Mouse (Mus musculus) embryonic facial prominence, embryonic 12.5 days (tissue): ENCODE measurements around the gene Gabarapl2. TPM values are rescaled to one million over a fixed set of nuclear protein-coding genes. Genes with fewer than 3 reads are reported as not detected.

Source experiments
- ATAC-seq: fragments of 200-750 bp; cut with Nextera tagmentation; 2 replicates; pipeline ENCODE4 v1.8.0; 2017; ENCODE audit not compliant: insufficient number of reproducible peaks, insufficient read depth, low FRiP score, low TSS enrichment
- H3K27ac ChIP-seq: fragments of 300-500 bp; sonication (generic); 2 replicates; pipeline ENCODE4 v1.5.1; 2016; ENCODE audit warnings: mild to moderate bottlenecking
- H3K27me3 ChIP-seq: fragments of 300-500 bp; sonication (generic); 2 replicates; pipeline ENCODE4 v1.6.1; 2016; ENCODE audit warnings: mild to moderate bottlenecking, moderate library complexity
- H3K36me3 ChIP-seq: fragments of 300-500 bp; sonication (generic); 2 replicates; pipeline ENCODE4 v1.6.1; 2016; ENCODE audit warnings: mild to moderate bottlenecking
- H3K4me1 ChIP-seq: fragments of 300-500 bp; sonication (generic); 2 replicates; pipeline ENCODE4 v1.6.1; 2016
- H3K4me2 ChIP-seq: fragments of 300-500 bp; sonication (generic); replicated peaks from 2 replicates; pipeline ENCODE4 v1.6.1; 2016; ENCODE audit warnings: mild to moderate bottlenecking, moderate library complexity
- H3K4me3 ChIP-seq: fragments of 300-500 bp; sonication (generic); 2 replicates; pipeline ENCODE4 v1.5.1; 2016; ENCODE audit warnings: mild to moderate bottlenecking
- H3K9ac ChIP-seq: fragments of 300-500 bp; sonication (generic); 2 replicates; pipeline ENCODE4 v1.6.1; 2016; ENCODE audit warnings: mild to moderate bottlenecking, moderate library complexity
- H3K9me3 ChIP-seq: fragments of 300-500 bp; sonication (generic); 2 replicates; pipeline ENCODE4 v1.6.1; 2016; ENCODE audit warnings: mild to moderate bottlenecking, moderate library complexity
- WGBS: fragments of 180-500 bp; shearing (Covaris S2); methylation state at CpG from one replicate; pipeline ENCODE4 v1.1.7; 2016; 5-methylcytosine and 5-hydroxymethylcytosine counted together
- polyA plus RNA-seq: library from polyadenylated mRNA; unstranded; fragments of >200 nt; fragmentation: Nextera tagmentation; extraction: Ambion mirVana; gene quantifications from 2 replicates; pipeline ENCODE4 v1.2.1, GENCODE M21; 2016

Gene Gabarapl2
- 175 and 183 TPM in 2 replicates for polyA plus RNA-seq

DNA sequence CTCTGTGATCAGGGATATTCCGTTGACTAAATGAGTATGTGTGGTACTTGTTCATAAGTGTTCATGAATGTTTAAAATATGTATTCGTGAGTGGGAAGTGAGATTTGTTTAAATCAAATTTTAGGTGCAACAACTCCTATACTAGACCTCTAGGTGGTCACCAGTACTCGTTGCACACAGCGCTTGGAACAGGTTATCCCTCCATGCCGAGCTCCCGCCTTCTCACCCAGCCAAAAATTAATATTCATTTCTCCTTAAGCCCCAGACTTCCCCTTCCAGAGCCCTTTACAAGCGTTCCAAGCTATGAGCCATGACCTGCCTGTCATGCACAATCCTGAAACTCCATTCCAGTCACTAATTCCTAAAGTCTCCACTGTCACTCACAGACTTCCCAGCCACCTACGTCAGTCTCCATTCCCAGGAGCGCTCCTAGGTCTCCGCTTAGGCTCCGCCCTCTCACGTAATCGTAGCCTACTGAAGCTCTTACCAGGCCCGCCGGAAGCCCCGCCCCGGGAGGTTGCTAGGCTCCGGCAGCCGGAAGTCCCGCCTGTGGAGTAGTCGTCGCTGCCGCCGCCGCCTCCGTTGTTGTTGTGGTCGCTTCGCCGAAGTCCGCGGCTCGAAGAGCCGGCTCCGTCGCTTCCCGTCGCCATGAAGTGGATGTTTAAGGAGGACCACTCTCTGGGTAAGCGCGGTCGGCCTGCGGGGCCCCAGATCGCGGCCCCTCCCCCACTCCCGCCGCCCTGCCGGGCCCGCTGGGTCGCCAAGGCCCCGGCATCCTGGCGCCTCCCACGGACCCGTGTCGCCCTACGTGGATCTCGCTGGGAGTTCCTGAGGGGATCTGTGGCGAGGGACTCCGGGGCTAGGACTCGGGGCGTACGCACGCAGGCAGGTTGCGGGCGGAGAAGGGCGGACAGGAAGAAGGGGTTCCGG lies at the start of gene Gabarapl2:
Gene Gabarapl2 (plus strand): TSS at position 533 of the 930 bp plus-strand sequence.
- peak; percentile 97 for ATAC-seq
- H3K4me1 ChIP-seq: peaks cover 12% of the 10 kb centered on the region
- no peaks in the 10 kb centered on the region for H3K9me3 ChIP-seq
- no peaks in the 10 kb centered on the region for H3K27me3 ChIP-seq
- under 1% methylated on average over 65 of the region's 65 CpGs for WGBS
- peak within 1 kb of the TSS; percentile 57; the same call in 1 of the 2 replicates for H3K27ac ChIP-seq
- H3K4me3 ChIP-seq: peak within 1 kb of the TSS; percentile 99
- peak within 1 kb of the TSS; percentile 96 for H3K4me2 ChIP-seq
- peaks cover 27% of the 10 kb centered on the region for H3K36me3 ChIP-seq
- H3K9ac ChIP-seq: peak within 1 kb of the TSS; percentile 79

DNA sequence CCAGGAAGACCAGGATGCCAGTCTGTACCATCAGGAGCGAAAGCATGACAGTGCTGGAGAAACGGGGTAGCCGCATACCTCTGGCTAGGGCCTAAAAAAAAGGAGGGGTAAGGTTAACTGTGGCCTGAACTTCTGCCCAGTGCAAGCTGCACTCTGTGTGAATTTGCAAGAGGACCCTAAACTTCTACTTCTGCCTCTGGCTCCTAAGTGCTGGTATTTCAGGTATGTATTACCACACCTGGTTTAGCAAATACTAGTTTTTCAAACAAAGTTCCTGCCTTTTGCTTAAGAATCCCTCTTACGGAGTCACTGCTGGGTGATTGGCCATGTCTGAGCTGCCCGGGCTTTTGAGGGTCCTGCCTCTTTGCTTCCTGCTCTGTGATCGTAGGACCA lies 49.6 kb upstream of the Gabarapl2 start:
- no peaks in the 10 kb centered on the region for H3K36me3 ChIP-seq
- peaks cover 17% of the 10 kb centered on the region for H3K4me1 ChIP-seq
- WGBS: 63% methylated on average over 6 of the region's 6 CpGs
- H3K9me3 ChIP-seq: 0 out of 2 replicates have a peak, but pooled peaks cover 3% of the 10 kb centered on the region
- H3K27me3 ChIP-seq: peaks cover 47% of the 10 kb centered on the region
- H3K4me2 ChIP-seq: no peak overlapping the region
- no peak overlapping the region for H3K9ac ChIP-seq
- no peak overlapping the region for H3K4me3 ChIP-seq
- ATAC-seq: no peak
- no peak overlapping the region for H3K27ac ChIP-seq

DNA sequence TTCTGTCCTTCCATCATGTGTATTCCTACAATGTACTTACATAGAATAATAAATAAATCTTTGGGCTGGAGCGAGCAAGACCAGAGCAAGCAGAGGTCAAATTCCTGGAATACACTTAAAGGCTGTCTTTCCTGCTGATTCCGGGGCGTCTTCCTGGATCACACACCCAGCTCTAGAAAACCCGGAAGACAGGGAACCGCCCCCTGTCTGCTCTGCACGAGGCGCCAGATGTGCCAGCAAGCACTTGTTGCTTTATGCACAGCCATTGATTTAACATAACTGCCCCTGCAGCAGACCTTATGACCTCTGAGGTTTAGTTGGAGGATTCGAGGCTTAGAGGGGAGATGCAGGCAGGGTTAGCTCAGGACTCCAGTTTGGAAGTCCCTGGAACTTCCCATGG lies 48.5 kb upstream of the Gabarapl2 start:
- Histone ChIP-seq H3K36me3 (no peaks in the 10 kb centered on the region), H3K27me3 (peaks cover 41% of the 10 kb centered on the region), H3K27ac (no peak overlapping the region), H3K4me1 (peaks cover 17% of the 10 kb centered on the region), H3K9ac (no peak overlapping the region), H3K4me3 (no peak overlapping the region), H3K4me2 (no peak overlapping the region), H3K9me3 (0 out of 2 replicates have a peak, but pooled peaks cover 3% of the 10 kb centered on the region)
- 13% methylated on average over 8 of the region's 8 CpGs for WGBS
- no peak for ATAC-seq

DNA sequence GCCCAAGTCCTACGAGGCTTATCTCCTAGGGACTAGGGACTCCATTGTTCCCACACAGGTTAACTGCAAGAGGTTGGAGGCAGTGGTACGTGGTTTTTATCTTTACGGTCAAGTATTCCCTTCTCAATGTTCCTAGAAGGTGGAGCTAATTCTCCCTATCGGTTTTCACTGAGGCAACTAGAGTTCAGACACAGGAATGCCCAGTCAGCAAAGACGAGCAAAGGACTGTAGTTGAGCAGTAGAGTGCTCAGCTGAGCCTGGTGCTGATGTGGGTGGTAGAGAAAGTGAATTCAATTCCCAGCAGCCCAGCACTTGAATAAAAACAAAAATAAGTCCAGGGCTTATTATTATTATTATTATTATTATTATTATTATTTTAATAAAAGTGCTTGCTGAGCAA lies 47.9 kb upstream of the Gabarapl2 start:
- Histone ChIP-seq H3K36me3 (no peaks in the 10 kb centered on the region), H3K4me2 (no peak overlapping the region), H3K4me3 (no peak overlapping the region), H3K27me3 (peaks cover 41% of the 10 kb centered on the region), H3K9ac (no peak overlapping the region), H3K27ac (no peak overlapping the region), H3K9me3 (0 out of 2 replicates have a peak, but pooled peaks cover 3% of the 10 kb centered on the region), H3K4me1 (peaks cover 17% of the 10 kb centered on the region)
- no peak for ATAC-seq
- WGBS: 60% methylated on average over 5 of the region's 5 CpGs

DNA sequence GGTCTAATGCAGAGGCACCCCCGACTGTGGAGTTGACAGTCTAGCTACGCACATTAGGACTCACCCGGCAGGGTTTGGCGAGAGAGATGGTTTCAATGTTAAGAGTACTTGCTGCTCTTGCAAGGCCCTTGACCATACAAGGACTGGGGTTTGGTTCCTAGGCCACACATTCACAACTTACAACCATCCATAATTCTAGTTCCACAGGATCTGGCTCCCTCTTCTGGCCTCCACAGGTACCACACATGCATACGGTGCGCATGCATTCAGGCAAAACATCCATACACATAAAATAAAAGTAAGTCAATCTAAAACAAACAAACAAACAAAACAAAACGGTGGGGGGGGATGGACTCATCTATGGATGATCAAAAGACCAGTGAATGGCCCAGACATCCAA lies 45.5 kb upstream of the Gabarapl2 start:
- Histone ChIP-seq H3K27me3 (peaks cover 24% of the 10 kb centered on the region), H3K9me3 (0 out of 2 replicates have a peak, but pooled peaks cover 3% of the 10 kb centered on the region), H3K36me3 (no peaks in the 10 kb centered on the region), H3K4me1 (peaks cover 8% of the 10 kb centered on the region), H3K4me3 (no peak overlapping the region), H3K9ac (no peak overlapping the region), H3K27ac (no peak overlapping the region), H3K4me2 (no peak overlapping the region)
- no peak for ATAC-seq
- WGBS: 86% methylated on average over 7 of the region's 7 CpGs

DNA sequence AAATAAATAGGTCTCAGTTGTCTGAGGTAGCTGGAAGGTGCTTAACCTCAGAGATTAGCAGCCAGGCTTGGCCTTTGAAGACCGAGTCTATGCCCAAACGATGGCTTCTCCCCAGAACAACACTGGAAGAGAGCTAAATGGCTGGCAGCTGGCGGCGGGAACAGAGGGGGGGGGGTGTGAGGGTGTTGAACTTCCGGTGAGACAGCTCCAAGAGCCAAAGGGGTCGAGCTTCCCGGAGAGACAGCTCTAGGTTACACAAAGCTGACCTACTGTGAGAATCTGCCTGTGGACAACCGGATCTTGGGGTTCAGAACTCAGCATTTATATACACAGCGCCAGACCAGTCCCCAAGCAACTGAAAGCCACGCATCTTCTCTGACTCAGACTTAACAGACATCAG lies 41.9 kb upstream of the Gabarapl2 start:
- no peak for ATAC-seq
- no peak overlapping the region for H3K27ac ChIP-seq
- no peak overlapping the region for H3K4me2 ChIP-seq
- H3K36me3 ChIP-seq: no peaks in the 10 kb centered on the region
- no peak overlapping the region for H3K9ac ChIP-seq
- 31% methylated on average over 10 of the region's 10 CpGs for WGBS
- H3K4me1 ChIP-seq: peaks cover 12% of the 10 kb centered on the region
- H3K4me3 ChIP-seq: no peak overlapping the region
- 0 out of 2 replicates have a peak, but pooled peaks cover 3% of the 10 kb centered on the region for H3K9me3 ChIP-seq
- H3K27me3 ChIP-seq: no peaks in the 10 kb centered on the region

DNA sequence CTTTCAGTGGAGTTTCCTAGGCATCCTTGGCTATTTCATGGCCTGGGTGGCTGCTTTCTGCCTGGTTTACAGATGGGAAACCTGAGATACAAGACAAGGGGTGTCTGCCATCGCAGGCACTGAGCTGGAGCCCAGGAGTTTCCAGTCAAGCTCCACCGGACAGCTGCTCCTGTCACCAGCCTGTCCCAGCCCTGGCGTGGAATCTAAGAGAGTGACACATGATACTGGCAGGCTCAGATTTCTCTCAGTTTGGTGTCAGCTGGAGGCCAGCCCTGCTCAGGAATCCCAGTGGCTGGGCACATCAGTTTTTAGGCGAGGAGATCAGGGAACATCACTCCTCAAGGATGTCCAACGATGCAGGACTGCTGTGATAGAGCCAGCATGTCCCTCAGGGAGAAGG lies 38.4 kb upstream of the Gabarapl2 start:
- peak; percentile 47; the same call in 1 of the 2 replicates for ATAC-seq
- peaks cover 12% of the 10 kb centered on the region for H3K4me1 ChIP-seq
- H3K9ac ChIP-seq: no peak overlapping the region
- no peaks in the 10 kb centered on the region for H3K27me3 ChIP-seq
- no peak overlapping the region for H3K27ac ChIP-seq
- H3K4me2 ChIP-seq: no peak overlapping the region
- no peak overlapping the region for H3K4me3 ChIP-seq
- WGBS: 12% methylated on average over 5 of the region's 5 CpGs
- H3K36me3 ChIP-seq: no peaks in the 10 kb centered on the region
- no peaks in the 10 kb centered on the region for H3K9me3 ChIP-seq

DNA sequence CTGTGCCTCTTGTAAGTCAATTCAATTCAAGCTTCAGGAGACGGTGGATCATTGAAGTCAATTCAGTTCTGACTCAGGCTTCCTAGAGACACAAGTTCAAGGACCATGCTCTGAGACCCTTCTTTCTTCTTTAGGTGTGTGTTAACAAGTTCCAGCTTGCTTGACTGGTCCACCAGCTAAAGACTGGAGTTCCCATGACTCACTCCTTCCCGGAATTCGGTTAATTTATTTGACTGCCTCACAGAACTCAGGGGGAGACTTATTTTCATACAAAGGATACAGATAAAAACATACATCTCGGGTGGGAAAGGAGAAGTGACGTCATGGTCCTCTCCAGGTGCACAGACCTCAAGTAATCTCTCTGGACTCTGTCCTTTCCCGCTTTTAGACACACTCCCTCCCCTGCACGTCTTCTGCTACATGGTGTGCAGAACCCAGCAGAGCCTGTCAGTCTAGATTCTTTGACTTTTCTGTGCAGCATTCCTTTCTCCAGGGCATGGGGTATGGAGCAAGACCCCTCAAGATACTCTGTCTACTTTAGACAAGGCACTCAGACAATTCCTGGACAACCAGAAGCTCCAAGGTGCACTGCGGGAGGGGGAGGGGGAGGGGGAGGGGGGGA lies 34.9 kb upstream of the Gabarapl2 start:
- 63% methylated on average over 8 of the region's 8 CpGs for whole genome bisulfite sequencing
- no peak overlapping the region for H3K27ac ChIP-seq
- no peak for ATAC-seq

DNA sequence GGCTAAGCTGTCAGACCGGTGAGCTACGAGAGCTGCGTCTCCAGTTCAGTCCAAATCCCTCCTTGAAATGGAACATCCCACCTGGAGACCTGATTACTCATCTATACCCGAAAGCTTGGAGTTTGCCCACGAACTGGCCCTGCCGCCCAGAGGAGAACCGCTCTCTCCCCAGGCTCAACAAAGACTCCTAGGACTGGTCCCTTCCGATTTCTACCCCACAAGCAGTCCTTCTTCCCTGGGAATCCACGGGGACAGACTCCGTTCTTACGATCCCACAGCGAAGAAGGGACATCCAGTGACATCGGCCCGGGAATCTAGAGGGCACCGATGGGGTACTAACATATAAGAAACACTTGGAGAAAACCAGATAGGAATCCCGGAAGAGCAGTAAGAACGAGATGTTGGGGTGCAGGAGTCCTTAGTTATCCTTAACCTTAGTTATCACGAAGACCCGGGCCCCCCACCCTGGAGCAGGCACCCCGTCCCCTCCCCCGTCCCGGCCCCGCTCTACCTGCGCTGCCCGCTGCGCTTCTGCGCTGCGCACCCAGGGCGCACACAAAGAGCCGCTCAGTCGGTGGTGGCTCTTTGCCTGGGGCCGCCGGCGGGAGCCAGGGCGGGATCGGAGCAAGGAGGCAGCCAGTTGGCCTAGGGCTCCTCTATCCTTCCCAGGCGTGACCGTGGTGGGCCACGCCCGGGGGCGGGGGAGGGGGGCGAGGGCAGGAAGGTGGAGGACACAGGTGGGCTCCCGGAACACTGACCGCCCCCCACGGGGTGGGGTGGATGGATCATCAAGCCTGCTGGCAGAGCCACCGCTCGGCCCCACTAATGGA lies 30.7 kb upstream of the Gabarapl2 start, which contains the start of gene Chst5:
Gene Chst5 (minus strand): TSS at position 827 of the 830 bp plus-strand sequence.
- Histone ChIP-seq H3K4me2 (peak within 1 kb of the TSS; percentile 83), H3K4me1 (peaks cover 17% of the 10 kb centered on the region; the same call in 1 of the 2 replicates), H3K9ac (peak within 1 kb of the TSS; percentile 63), H3K36me3 (no peaks in the 10 kb centered on the region), H3K4me3 (peak within 1 kb of the TSS; percentile 45), H3K27me3 (peaks cover 17% of the 10 kb centered on the region), H3K9me3 (no peaks in the 10 kb centered on the region), H3K27ac (no peak within 1 kb of the TSS)
- WGBS: 6% methylated on average over 46 of the region's 47 CpGs
- no peak for ATAC-seq

More for the DNA sequence above, 34.9 kb upstream of the Gabarapl2 start:
- H3K9me3 ChIP-seq: no peaks in the 10 kb centered on the region
- H3K4me2 ChIP-seq: no peak overlapping the region
- H3K27me3 ChIP-seq: peaks cover 16% of the 10 kb centered on the region
- no peak overlapping the region for H3K4me3 ChIP-seq
- no peak overlapping the region for H3K9ac ChIP-seq
- H3K4me1 ChIP-seq: peaks cover 21% of the 10 kb centered on the region
- H3K36me3 ChIP-seq: no peaks in the 10 kb centered on the region

DNA sequence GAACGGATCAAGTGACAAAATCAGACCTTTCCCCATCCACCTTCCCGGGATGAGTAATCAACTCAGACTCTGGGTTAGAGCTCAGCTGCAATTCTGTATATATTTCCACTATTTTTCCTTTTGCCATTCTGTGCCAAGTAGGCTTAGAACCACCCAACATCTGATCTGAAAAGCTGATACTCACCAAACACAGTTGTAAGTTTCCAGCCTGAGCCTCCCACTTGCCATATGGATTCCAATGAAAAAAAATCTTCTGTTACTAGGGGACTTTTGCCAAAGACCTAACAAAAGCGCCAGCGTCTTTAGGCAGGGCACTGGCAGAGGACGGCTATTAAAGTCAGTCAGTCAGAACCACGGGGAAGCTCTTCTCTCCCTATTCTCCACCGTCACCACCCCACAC lies 28.9 kb upstream of the Gabarapl2 start:
- no peak overlapping the region for H3K4me3 ChIP-seq
- peaks cover 17% of the 10 kb centered on the region for H3K27me3 ChIP-seq
- WGBS: 45% methylated on average over 7 of the region's 7 CpGs
- H3K4me1 ChIP-seq: peaks cover 17% of the 10 kb centered on the region; the same call in 1 of the 2 replicates
- ATAC-seq: no peak
- H3K9me3 ChIP-seq: no peaks in the 10 kb centered on the region
- H3K27ac ChIP-seq: no peak overlapping the region
- no peak overlapping the region for H3K4me2 ChIP-seq
- no peaks in the 10 kb centered on the region for H3K36me3 ChIP-seq
- no peak overlapping the region for H3K9ac ChIP-seq

DNA sequence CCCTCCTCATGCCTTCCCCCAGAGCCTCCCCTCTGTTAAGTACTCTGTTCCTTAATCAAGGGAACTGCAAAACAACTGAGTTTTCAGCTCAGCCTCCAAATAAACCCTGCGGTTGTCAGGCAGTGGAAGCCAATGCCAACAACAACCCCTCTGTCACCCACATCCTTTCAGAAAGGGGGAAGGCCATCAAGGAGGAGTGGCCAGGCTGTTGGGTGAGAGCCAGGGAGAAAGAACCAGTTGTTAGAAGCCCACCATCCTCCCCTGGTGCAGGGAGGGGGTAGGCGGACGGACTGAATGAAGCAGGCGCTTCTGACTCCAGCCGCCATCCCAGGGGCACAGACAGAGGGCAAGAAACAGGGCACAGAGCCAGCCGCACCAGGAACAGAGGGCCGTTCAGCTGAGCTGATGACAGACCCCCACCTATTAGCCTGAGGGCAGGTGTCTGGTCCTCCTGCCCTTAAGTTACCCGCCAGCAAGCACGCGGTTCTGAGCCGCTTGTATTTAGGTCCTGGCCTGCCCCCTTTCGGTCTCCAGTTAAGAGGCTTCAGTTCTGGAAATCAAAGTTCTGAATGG lies 27.6 kb upstream of the Gabarapl2 start:
- Histone ChIP-seq H3K9me3 (no peaks in the 10 kb centered on the region), H3K27me3 (peaks cover 17% of the 10 kb centered on the region), H3K4me3 (no peak overlapping the region), H3K9ac (no peak overlapping the region), H3K36me3 (0 out of 2 replicates have a peak, but pooled peaks cover under 1% of the 10 kb centered on the region), H3K4me2 (0 out of 2 replicates have a peak overlapping the region, but pooled peaks have one; percentile 12), H3K4me1 (peaks cover 17% of the 10 kb centered on the region; the same call in 1 of the 2 replicates), H3K27ac (no peak overlapping the region)
- ATAC-seq: peak; percentile 75
- 18% methylated on average over 12 of the region's 12 CpGs for WGBS
